Mouse (Mus musculus) cerebellum, postnatal 10 days (tissue): ENCODE data around the gene Sorcs2.
"Not testable (repeated sequence)": the region's sequence is repeated elsewhere in the genome, so short reads cannot be mapped to it uniquely, and the experiment has no call there.

Experiments
- DNase-seq, 2 experiments: peaks; one replicate each; pipeline ENCODE4 v3.0.0; 2021; ENCODE audit warnings: mixed read lengths in 2 of 2

Sorcs2 gene

DNA sequence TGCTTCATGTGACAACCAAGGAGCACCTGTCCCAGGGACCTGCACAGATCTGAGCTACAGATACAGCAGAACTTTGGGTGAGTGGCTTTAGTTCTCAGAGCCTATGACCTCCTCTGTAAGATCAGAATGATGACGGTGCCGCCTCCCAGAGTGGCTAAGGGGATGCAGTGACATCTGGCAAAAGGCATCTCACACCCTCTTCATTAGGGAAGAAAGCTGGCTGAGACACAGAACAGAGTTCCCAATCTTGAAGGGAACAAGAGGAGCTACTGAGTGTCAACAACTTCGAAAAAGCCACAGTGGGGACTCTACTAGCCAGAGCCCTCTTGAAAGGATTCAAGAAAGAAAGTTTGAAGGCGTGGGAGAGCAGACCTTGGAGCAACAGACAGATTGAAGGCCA, 100.7 kb downstream of the Sorcs2 start:
- no peak for DNase-seq

DNA sequence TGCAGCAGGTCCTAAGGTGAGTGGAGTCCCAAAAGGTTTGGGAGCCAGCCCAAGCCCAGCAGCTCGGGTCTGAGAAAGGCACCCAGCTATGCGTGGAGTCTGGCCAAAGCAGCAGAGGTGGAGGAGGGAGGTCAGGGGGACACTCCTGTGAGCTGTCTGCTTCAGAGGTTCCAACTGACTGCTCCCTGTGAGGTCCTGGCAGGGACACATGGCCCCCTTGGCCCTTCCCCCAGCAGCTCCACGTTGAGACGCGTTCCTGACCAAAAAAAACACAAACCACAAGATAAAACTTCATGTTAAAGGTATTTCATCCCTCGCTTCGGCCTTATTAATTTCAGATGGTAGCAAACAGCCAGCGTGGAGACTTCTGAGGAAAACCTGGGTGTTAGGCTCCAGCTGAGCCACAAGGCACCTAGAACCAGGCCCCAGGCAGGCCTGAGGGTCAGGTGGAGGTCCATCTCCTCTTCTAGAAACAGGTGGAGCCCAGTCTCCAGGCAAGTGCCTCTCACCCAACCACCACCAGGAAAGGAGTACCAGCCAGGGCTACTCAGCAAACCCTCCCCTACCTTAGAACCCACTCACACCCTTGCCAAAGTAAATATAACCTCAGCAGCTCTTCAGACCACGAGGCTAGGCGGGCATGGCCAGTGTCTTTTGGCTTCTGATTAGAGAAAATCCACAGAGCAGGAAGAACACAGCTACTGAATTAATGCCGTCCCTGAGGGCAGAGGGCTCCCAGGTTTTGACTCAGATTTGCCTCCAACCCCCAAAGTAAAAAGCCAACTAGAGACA, 104.6 kb downstream of the Sorcs2 start:
- DNase-seq, result no peak

DNA sequence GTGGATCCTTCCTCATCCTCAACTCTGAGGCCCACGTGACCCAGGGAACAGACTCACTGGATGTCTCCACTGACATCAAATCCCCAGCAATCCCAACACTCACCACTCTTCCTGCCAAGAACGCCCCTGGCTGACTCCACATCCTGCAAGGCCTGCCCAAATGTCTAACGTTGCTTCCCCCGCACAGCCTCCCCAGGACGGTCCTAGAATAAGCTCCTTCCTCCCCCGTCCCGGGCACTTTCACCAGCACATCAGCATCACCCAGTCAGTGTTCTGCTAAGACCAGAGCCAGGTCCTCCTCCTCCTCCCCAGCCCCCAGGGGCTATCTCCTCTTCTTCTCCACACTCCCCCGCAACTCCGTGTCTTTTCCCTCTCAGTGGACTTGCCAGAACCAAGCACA, 105.6 kb downstream of the Sorcs2 start:
- DNase-seq, result no peak

DNA sequence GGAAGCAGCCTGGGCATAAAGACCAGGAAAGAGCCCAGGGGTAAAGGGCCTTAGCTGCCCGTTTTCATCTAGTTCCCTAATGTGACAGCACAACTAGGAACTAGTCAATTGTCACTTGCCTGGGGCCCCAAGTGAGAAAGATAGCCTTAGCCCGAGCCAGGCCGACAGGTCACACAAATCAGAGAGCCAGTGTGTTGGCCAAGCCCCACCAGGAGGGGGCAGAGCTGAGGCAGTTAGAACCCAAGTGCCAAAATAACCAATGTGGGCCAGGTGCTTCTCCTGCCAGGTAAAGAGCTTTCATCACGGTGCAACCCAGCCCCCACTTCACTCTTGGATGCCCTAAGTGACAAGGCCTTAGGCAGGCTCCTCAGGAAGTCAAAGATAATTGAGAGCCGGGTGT, 106.7 kb downstream of the Sorcs2 start:
- peak; percentile 39 to 43 for DNase-seq

DNA sequence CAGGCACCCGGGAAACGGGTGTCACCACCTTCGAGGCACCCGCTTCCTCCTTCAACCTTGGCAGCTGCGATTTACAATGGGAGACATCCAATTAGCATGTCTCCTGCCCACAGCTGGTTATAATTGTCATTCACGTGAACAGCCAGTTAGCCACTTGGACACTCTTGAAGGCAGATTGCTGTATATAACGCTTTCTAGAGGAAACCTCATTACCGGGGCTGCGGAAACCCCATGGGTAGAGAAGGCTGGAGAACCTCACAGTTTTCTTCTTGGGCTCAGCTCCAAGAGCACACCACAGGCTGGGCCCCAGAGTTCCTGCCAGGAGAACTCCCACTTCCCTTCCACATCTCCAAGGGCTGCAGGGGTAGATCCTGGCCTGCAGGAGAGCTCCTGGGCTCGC, 112.5 kb downstream of the Sorcs2 start:
- DNase-seq, result no peak

DNA sequence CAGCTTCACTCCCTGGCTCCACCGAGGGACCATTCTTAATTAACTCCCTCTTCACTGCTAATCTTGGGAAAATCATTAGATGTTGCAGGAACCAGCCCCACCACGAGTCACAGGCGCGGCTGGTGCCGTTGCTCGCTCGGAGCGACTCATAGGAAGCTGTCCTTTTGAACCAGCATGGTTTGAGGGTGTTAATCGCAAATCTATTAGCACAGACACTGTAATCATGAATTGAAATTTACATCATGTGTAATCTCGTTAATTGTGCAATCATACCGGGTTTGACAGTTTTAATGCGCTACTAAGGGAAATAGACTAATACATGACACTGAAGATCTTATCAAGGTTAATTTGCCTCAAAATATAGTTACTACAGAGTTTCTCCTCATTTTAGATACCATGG, 118.0 kb downstream of the Sorcs2 start:
- no peak for DNase-seq

DNA sequence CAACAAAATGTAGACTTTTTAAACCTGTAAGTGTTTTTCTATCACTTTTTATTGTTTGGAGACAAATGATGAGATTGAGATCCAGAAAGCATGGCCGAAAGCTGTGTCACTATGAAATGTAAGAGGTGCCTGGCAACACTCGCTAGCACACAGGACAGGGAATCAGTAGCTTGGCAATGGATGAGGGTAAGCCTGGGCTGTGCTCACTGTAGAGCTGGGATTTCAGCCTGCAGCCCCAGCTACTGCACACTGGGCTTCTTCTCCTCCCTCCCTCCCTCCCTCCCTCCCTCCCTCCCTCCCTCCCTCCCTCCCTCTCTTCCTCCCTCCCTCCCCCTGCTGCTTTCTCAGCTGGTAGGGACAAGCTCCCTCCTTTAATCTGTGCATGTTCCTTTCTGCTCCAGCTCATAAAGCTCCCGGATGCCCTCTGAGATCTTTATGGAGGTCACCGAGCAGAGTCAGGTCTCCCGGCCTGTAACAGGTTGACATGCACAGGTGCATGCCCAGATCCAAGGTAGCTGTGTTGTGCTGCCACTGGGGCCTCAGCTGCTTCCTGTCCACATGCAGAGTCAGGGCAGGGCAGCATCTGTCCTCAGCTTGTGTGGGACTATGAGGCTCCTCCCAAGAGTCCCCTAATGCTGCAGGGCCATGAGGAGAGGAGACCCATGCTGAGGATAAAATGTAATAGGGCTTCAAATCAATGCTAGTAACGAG, 123.1 kb downstream of the Sorcs2 start:
- DNase-seq, result no peak

DNA sequence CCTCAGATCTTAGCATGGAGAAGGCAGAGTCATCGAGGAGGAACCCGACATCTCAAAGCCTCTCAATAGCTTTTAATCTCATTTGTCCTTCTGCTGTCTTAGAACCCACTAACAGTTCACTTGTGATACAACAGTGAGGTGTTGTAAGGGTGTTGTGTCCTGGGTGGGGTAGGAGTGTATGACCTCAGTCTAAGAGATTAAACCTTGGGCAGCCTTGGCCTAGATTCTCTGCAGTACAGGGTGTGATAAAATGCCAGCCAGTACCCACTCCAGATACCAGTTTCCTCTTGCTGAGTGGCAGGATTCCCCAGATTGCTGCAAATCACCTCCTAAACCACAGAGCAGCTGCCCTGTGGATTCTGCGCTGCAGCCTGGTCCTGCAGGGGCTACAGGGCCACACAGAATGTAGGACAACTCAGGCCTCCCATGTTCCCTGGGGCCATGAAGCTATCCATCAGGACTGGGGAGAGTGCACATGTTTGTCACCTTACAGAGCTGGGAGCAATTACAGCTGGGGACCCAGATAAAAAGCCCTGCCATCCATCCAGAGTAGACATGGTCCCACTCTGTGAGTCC, 130.7 kb downstream of the Sorcs2 start:
- no peak for DNase-seq

DNA sequence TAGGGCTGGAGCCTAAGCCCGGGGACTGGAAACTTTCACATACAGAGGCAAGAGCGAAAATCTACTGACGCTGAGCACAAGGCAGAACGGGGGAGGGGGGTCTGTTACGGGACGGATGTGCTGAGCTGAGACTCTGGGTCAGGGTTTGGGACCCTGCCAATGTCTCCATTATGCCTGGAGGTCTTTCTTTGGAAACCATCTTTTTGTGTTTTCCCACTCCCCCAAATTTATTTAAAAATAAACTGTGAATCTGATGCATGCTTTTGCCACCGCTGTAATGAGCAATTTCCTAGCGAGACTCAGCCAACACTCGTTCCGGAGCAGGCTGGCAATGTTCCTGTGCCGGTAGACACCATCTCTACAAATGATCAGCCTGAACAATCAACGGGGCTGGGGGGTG, 137.1 kb downstream of the Sorcs2 start:
- DNase-seq, result peak; percentile 30 to 35

DNA sequence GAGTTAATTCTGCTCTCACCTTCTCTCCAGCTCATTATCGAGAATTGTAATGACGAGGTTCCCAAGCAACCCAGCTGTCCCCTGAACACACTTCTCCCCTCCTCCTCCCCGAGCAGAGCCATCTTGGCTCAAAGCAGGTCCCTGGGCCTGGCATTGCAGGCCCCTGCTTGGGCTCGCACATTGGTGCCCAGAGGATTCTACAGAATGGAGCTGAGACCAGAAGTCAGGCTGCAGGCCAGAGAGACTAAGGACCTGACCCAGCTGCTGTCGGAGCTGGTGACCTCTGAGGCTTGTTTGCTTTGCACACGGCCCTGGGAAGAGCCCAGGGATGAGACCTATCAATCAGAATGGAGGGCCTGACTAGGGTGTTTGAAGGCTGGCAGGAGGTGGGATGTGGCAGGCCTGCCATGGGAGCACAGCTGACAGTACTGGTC, 138.2 kb downstream of the Sorcs2 start:
- peak; percentile 36 to 54 for DNase-seq

DNA sequence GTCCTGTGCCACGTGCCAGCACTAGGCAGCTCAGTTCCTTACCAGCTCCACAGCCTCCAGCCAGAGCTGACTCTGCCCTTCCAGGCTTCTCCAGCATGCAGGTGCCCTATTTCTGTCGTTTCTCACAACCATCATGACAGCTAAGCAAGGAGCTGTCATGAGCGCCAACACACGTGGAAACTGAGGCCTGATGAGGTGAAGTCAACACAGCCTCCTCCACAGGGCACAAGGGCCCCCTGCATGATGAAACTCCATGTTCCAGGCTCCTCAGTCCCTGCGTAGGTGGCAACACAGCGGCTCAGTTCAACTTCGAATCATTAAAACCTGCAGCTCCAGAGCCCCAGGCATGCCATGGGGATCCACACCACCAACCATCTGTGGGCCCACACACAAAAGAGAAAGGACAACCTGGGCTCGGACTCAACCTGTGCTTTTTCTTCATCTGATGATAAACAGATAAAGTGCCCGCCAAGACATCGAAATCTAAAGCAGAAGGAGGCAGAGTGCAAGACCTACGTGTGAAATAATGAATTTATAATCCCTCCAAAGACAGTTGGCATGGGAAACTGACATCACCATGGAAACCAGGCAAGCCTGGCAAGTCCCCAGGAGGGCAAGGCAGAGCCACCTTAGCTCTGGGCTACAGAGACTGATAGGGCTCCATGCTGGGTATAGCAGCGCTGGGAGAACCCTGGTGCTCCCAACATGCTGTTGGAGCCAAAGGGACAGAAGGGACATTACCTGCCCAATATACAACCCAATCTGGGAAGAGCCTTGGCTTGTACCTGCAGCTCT, 139.4 kb downstream of the Sorcs2 start:
- DNase-seq, result peak; percentile 77 to 78

DNA sequence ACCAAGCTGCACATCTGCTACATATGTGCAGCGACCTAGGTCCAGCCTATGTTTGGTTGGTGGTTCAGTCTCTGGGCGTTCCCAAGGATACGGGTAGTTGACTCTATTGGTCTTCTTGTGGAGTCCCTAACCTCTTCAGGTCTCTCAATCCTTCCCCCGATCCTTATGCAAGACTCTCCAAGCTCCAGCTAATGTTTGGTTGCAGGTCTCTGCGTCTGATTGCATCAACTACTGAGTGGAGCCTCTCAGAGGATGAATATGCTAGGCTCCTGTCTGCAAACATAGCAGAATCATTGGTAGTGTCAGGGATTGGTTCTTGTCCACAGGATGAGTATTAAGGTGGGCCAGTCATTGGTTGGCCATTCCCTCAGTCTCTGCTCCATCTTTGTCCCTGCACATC, 140.9 kb downstream of the Sorcs2 start:
- no peak for DNase-seq

DNA sequence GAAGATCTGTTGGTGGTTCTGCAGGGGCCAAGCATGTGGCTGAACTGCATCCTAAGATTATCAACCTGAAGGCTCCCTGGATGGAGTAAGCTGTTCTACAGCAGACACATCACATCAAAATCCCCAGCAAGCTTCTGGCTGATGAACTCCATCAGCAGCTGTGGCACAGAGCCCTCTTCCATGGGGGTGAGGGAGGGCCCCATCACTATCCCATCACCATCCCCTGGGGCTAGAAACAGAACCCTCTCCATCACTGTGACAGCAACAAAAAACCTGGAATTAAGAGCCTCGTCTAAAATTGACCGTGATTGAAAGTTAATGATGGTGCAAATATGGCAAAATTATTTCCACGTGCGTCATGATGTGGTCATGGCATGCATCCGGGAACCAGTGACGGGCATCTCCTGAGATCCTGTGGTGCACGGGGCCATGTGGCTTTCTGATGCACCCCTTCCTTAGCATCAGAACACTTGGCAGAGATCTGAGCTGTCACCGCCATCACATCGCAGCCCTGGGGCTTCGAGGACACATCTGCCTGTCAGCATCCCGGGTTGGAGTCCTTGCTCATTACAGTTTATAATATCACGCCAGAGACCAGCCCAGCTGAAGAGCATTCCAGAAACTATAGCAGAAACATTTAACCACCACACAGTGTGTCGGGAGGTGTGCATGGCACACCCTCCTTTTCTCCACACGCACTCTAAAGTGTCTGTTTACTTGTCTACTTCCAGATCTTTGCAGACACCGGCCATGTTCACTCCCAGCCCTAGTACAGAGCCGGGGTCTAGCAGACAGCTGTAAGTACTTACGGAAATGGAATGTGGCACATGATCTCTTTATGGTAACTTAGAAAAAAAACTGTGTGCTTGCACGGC, 143.1 kb downstream of the Sorcs2 start:
- DNase-seq, result no peak

DNA sequence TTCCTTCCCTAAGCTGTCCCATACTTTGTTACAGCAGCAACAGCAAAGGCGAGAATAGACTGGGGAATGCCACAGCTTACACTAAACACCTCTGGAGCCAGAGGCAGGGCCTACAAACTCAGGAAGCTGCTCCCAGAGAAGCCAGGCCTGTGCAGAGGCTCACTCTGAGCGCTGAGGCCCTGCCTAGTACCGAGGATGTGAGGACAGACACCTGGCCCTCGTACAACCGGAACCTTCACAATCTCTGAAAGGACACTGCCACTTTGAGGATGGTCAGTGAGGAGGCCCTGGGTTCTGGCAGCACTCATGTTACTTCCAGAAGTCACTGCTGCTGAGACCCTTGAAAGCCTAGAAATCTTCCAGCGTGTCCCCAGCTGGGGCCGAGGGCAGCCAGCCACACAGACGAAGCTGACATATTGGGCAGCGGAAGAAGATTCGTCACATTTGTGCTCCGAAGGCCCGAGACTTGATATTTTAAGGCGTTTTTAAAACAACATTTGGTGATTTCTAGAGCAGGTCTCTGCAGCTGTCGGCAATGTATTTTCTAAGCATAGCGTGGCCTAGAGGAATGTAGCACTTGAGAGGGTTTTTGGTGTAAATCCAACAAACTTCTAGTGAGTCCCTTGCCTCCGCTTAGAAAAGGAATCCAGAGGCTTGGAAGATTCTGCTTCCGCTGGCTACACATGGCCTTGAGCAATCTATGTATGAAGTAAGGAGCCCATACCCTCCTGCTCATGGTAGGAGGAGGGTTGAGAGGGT, 145.0 kb downstream of the Sorcs2 start:
- DNase-seq, result no peak

DNA sequence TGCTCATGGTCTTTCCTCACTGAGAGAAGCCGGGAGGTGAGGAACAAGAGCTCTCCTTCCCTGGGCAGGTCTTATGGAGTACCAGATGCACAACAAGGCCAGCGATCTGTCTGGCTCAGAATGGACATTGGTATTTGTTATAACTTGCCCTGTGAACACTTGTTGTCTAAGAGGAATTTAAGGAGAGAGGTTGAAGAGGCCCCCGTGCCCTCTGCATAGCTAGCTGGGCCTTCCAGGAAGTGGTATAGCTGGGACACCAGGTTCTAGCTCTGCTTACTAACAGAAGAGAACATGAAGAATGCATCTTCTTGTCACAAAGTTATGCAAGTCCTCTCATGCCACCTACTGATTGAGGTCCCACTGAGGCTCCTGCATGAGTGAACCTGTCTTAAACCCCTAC, 149.9 kb downstream of the Sorcs2 start:
- DNase-seq, result no peak

DNA sequence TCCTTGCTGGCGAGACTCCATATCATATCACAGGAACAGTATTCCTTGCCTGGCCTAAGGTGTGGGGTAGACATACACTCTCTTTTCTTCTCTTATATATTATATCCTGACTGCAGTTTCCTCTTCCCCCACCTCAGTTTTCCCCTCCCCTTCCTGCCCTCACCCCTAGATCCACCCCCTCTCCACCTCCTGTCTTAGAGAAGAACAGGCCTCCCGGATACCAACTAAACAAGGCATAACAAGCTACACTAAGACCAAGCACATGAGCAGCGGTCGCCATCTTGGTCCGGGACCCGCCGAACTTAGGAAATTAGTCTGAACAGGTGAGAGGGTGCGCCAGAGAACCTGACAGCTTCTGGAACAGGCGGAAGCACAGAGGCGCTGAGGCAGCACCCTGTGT, 160.4 kb downstream of the Sorcs2 start:
- DNase-seq, result not testable (repeated sequence)

DNA sequence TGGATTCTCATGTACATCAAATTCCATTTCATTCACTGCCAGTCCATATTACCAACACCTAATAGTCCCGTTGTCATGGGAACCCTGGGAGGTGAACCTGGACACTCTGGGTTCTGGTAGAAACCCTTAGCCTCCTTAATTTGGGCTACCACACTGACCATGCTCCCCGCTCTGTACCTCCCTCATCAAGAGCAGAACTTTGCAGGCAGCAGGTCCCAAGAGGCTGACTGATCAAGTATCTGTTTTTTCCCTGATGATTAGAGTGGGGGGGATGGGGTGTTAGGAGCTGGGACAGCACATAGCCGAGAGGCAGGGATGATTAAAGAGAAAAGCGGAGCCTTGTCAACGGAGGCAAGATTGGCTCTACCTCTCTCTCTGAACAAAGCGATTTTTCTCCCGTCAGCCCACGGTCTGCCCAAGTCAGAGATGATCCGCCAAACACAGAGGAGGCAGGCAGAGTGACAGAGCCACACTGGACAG, 167.6 kb downstream of the Sorcs2 start:
- no peak for DNase-seq

DNA sequence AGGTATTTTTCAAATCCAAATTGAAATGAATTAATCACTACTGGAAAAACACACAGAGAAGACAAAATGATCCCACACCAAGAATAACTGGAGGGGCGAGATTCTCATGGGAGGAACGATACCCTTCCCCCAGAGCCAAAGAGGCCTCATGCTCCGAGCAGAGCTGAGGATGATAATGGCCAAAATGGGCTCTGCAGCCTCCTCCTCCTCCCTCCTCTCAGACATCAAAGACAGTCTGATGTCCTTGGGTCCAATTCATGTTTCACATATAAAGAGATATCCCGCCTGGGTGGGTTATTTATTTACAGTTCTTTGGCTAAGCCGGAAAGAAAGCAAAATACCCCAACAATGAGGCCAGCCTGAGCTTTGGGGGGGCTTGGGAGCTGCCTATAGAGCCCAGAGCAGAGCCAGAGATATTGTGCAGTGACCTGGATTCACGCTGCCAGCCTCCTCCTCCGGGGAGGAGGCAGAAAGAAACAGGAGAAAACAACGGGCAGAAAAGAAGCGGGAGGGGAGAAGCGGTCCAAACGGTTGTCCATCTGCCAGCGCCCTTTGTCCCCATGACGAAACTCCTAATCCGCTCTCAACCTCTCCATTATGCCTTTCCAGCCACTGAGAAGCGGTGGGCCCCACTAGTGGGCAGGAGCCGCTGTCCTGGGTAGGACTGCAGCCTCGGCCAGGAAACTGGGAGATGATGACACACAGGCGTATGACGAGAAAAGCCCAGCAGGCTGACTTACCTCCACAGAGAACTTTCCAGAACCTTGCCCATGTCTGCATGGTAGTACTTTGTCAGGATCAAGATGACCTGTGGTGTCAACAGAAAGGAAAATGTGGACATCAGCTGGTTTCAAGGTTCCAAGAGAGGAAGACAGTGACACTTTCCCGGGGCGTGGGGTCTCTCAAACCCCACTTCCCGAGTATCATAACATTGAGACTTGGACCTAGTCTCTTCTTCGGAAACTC, 169.3 kb downstream of the Sorcs2 start:
- DNase-seq, result peak; percentile 19 to 35

DNA sequence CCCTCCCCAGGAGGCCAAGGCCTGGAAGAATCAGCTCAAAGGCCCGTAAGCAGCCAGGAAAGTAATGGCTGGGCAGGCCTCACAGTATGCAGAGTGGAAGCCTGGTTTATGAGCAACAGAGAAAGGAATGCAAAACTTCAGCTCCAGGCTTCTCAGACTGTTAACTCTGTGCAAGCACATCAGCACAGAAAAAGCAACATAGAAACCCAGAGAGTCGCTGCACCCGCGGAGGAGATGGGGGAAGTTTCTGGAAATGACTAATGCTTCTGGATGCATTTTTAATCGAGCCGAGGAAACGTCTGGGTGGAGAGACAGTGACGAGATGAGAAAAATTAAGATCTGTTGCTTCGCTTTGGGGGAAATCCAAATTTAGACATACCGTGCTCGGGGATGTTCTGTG, 171.6 kb downstream of the Sorcs2 start:
- no peak for DNase-seq

DNA sequence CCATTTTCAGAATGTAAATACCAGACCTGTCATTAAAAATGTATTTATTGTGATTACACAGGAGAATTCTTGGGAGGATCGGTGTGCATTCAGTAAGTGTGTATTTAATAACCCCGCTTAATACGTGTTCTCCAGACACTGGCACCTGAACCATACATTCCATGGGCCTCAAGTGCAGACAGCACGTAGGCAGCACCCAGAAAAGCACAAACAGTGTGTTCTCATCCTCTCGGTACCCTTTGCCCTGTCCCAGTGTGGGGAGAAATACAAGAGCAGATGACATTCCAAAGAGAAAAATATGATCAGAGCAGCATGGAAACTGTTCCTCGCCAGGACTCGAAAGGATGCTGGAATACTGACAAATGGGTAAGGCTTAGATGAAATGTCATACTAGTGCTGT, 172.1 kb downstream of the Sorcs2 start:
- no peak for DNase-seq
